Mouse (Mus musculus): ENCODE data around the gene Nid2. TPM values are rescaled to one million over a fixed set of nuclear protein-coding genes. Genes with fewer than 3 reads are reported as not detected.

The Nid2 gene
- 100 to 1,000 TPM; 118 to 125 TPM for total RNA-seq (2021)

GRCm38 (mm10) chr14:19751025-19751771 lies at the start of gene Nid2:
Gene Nid2 (plus strand): TSS chr14:19751265.
- peak; percentile 95 for DNase-seq

- DNase-seq: no peak
Observed at GRCm38 (mm10) chr14:19701546-19701945, 49.5 kb upstream of the Nid2 start.

- peak; percentile 88 for DNase-seq
Observed at GRCm38 (mm10) chr14:19705649-19706048, 45.4 kb upstream of the Nid2 start.

DNA sequence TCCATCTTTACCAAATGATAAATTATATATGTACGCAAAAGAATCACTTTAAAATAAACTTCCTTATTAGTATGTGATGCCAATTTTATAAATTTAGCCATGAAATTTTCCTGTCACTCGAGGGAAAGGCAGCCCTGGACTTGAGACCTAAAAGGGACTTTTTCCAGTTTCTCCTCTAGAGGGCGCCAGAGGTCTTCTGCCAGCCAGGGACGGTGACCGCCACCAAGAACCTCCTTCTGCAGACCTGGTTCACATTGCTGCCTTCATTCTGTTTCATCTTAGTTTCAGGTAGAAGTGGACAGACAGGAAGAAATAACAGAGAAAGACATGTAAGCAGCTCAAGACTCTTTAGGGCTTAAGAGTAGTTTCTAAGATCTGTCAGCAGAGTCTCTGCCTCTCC lies 44.6 kb upstream of the Nid2 start:
- peak; percentile 84 for DNase-seq

- no peak for DNase-seq
Observed at GRCm38 (mm10) chr14:19706997-19707396, 44.1 kb upstream of the Nid2 start.

GRCm38 (mm10) chr14:19707721-19708507 lies 43.2 kb upstream of the Nid2 start:
- no peak for DNase-seq

DNA sequence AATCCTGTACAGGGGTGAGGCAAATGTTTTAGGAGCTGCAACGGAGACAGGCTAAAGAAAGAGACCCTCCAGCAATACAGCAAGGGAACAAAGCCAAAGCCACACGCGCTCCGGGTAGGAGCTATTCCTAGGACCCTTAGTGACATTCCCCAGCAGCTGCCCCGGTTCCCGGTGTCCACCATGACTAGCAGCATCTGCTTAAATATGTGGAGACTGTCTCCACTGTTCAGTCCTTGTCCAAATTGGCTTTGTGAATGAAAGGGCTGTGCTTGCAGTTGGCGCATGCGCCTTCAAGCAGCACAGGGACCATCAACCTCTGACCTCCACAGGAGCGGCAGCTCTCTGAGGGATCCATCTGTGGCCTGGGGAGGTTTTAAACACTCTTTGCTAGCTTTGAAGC lies 41.9 kb upstream of the Nid2 start:
- DNase-seq: no peak

DNA sequence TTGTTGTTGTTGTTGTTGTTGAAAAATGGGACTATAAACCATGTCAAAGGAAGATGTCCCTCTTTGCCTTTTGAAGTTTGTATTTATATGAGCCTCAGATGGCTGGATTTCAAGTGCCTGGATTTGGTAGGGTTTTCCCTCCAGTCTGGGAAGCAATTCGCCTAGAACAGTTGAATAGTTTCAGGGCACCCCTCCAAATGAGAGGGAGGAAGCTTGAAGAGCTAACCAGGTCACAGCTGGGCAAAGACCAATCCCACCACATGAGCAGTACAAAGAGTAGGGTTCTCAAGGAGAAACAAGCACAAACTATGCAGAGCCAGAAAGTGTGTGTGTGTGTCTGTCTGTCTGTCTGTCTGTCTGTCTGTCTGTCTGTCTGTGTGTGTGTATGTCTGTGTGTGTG lies 39.3 kb upstream of the Nid2 start:
- DNase-seq: no peak

DNA sequence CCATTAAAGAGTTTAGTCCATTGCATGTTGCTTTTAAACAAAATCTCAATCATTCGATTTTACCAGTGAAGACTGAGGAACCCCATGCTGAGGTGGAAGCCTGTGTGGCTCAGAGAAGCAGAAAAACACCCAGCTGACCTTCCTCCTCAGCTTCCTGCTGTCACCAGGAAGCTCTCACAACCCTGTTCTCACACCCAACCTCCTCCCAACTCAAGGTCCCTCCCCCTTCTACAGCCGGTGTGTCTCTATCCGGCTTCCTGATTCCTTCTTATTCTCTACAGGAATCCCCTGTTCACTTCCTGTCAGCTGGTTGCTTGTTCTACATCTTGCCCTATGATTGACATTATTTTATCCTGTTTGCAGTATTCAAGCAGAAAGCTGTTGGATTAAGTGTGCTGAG lies 38.0 kb upstream of the Nid2 start:
- DNase-seq: no peak

GRCm38 (mm10) chr14:19719077-19719476 lies 32.0 kb upstream of the Nid2 start:
- DNase-seq: no peak

- DNase-seq: no peak
Observed at GRCm38 (mm10) chr14:19720044-19720611, 30.9 kb upstream of the Nid2 start.

DNA sequence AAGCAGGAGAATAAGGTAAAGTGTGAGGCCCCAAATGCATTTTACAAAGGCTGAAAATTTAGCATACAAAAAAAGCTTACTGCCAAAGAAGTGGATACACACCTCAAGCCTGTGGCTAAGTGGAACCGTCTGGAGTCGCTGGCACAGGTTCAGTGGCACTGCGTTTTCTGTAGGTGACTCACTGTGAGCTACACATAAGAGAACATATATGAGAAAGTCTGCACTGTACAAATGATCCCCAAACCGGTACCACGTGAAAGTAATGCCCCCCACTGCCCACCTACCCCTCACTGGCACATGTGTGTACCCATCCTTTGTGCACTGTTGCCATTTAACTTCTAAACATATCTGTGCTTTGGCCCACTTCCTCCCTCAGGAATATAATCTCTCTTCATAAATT lies 22.8 kb upstream of the Nid2 start:
- DNase-seq: no peak

GRCm38 (mm10) chr14:19728737-19729136 lies 22.3 kb upstream of the Nid2 start:
- DNase-seq: no peak

DNA sequence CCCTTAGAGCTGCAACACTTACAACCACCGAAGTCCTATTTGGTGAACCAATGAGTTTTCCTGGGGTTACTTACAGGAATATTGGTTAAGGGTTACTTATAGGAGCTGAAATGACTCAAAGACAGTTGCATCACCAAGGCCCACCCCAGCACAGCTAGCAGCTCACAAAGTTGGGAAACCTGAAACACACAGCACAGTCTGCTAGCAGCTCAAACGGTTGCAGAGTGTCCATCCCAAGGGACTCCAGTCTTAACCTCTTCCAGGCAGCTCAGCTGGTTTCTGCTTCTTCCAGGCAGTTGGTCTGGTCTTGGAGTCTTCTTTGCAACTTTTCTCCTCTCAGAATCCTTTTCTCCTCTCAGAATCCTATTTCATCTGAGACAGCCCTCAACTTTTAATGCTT lies 19.0 kb upstream of the Nid2 start:
- no peak for DNase-seq

GRCm38 (mm10) chr14:19733490-19734282 lies 17.4 kb upstream of the Nid2 start:
- peak; percentile 62 for DNase-seq

GRCm38 (mm10) chr14:19735303-19735702 lies 15.8 kb upstream of the Nid2 start:
- DNase-seq: no peak

GRCm38 (mm10) chr14:19737568-19737967 lies 13.5 kb upstream of the Nid2 start:
- DNase-seq: no peak

DNA sequence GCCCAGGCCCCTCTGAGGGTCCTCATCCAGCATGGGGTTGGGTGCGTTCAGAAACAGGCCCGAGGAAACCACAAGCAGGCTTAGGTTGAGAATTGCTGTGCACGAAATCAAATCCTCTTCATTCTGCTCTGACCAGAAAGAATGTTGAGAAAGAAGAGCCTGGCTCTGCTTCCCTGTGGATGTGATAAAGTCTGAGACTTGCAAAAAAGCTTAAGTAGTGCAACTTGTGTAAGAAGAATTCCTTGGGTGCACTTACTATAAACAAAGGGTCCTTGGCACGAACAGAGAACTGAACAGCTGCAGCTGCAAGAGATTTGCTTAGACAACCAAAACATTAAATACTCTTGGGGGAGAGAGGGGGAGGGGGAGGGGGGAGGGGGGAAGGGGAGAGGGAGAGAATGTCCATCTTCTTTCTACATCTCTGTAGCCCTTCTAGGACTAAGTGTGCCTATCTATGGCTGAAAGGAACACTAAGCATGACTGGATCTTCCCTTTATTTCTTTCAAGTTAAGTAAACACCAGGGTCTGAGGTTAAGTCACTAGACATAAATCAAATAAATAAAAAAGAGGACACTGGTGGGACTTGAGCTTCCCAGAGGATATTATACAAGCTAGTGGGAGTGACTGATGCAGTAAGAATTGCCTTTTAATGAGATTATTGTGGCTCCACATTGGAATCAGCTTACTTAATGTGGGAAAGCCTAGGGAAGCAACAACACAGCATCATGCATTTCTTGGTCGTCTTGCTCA lies 12.8 kb upstream of the Nid2 start:
- DNase-seq: no peak

GRCm38 (mm10) chr14:19739416-19740146 lies 11.5 kb upstream of the Nid2 start:
- DNase-seq: no peak

DNA sequence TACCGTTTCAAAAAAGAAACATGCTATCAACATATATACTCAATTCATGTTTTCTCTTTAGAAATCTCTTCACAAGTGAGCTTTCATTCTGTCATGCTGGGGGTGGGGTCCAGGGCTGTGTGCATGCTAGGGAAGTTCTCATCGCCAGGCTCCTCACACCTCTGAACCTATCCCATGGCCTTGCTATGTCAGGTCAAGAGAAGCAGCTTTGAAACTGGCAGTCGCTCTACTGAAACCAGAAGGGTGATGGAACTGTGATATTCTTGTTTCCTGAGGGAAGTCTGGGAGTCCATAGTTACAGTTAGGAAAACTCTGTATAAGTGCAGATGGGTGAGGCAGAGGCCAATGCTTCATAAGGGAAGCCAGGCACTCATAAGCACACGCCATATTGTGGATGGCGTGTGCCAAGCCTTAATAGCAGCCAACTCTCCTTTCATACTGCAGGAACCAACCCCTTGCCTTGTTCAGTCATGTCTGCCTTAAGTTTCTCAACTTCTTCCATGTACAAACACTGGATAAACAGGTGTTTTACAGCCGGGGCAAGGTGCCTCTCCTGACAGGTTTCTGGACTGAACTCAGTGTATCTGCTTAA lies 10.8 kb upstream of the Nid2 start:
- DNase-seq: no peak

- no peak for DNase-seq
Observed at GRCm38 (mm10) chr14:19744876-19745275, 6.2 kb upstream of the Nid2 start.
